Mouse (Mus musculus) MEL-GATA-1-ER (cell line): Measurements from ENCODE around the gene Pnck.

Source experiments
- DNase-seq: peaks from one replicate; pipeline ENCODE4 v3.0.0-alpha.2; 2012; ENCODE audit warnings: low read depth; ENCODE audit errors: extremely low read depth

Gene Pnck

DNA sequence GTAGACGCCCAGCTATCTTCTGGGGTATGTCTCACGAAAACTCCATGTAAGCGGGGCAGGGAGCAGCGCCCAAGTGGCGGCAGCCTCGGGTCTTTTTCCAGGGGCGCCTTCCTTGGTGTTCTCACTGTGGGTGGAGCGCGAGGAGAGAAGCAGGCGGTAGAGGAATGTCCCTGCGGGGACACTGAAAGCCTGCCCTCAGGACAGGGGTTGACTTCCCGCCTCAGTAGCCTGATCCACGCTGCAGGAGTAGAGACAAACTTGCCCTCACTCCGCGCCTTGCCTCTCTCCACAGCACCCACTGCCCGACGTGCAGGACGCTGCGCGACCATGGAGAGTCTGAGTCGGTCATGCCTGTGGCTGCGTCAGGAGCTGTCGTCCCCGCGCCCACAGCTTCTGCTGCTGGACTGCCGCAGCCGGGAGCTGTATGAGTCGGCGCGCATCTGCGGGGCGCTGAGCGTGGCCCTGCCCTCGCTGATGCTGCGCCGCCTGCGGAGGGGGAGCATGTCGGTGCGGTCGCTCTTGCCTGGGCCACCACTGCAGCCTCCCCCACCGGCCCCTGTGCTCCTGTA lies 19.9 kb downstream of the Pnck start:
- no peak for DNase-seq

DNA sequence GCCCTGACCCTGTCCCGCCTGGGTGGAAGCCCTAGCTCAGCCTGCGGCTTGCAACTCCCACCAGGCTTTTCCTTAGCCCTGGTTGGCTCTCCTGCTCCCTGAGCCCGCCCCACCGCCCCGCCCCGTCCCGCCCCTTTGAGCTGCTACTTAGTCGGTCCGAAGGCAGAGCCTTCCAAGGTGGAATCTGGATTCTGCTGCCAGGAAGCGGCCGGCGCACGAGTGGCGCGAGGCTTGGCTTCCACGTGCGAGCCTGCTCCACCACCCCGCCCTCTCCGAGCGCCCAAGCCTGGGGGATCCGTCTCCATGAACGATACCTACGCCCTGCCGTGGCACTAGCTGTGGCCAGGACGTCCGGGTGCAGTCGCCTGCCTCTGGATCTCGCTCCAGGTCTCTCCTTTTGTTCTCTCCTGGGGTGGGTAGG lies 20.7 kb downstream of the Pnck start, which contains the start of gene Dusp9:
TSS of gene Dusp9 (plus strand) at position 165 of the 421 bp plus-strand sequence.
- peak; percentile 53 for DNase-seq

DNA sequence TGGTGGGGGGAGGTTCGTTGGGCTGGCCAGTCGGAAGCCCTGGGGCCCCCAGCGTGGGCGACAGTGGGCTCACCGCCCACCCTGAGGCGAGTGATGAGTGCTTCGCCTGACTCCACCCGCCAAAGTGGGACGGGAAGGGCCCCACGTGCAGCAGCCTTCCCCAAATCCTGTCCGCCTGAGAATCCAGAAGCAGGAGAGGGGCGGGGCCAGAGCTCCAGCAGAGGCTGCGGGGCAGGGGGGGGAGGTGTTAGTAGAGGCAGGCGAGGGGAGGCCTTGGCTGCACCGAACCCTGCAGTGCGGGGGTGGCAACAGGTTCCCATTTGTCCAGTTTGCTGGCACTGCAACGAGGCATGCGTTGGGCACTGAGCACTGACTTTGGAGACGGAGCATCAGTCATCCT lies 22.5 kb downstream of the Pnck start:
- DNase-seq = no peak

DNA sequence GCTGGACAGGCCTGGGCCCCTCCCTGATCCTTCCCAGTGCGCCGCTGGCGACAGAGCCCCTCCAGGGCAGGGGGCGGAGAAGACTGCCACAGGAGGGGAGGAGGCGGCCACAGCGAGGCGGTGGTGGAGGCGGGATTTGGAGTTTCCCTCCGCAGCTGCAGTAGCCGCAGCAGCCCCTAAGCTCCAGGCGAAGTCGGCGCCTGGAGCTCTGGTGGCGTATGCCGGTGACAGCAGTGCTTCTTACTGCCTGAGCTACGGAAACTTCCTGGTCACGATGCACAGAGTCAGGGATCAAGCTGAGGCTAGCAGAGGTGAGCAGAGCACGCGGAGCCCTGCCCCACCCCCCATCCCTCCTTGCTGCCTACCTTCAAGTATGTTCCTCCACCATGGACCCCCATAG lies 24.5 kb downstream of the Pnck start:
- no peak for DNase-seq

DNA sequence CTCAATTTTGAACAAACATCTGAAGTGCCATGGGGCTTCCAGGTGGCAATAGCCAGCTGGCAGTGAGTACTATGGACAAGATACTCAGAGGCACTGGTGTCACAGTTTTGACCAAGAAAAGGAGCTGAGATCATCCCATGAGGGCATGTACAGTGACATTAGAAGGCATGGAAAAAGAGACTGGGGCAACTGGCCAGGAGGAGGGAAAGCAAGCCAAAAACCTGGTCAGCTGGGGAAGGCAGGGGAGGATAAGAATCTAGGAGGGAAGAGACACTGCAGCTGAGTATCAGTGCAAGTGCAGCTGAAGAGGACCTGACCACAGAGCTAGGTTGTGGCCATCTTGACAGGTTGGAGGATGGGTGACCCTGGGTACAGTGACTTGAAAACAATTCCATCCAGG lies 32.9 kb downstream of the Pnck start:
- no peak for DNase-seq

DNA sequence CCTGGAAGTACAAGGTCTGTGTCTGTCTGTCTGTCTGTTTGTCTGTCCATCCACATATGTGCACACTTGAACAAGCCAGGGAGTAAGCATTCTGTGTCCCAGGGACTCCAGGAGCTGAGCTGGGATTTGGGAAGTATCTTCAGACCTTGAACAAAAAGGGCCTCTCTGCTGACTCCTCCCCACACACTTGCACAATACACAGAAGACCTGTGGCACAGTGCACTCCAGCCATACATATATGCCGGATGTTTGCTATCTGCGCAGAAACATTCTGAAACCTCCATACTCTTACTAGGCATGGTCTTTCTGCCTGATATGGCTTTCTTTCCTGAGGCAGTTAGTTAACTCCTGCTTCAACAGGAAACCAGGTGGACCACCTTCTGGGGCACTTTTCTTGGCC lies 40.0 kb downstream of the Pnck start:
- DNase-seq = no peak

DNA sequence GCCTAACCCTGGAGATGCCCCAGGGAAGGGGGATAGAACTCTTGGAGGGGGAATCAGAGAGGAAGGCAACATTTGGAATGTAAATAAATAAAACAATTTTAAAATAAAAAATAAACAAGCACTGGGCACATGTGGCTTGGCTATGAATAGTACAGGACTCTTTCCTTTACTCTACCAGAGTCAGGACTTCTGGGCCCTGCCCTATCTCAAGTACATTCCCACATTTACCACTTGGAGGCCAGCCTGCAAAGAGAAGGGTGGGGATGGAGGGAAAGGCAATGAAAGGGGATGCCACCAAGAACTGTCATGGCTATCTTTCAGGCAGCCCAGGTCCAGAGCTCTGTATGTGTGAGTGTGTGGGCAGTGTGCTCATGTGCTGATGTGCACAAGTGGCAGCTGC lies 40.5 kb downstream of the Pnck start:
- no peak for DNase-seq

DNA sequence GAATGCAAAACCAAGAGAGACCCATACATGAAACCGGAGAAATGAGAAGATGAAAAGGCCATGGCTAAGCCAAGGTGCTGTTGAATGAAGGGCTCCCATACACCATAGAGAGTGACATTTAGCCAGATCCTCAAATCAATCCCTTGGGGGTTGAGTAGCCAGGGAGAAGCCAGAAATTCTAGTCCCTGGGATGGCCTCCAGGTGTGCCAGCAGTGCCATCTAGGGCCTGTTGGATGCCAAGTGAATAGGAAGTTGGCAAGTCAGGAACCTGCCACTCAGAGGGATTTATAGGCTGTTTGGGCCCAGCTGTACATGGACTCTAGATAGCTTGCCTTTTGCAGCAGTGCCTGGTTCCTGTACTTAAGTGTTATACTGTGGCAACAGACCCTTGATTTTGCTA lies 44.0 kb downstream of the Pnck start:
- DNase-seq = no peak

DNA sequence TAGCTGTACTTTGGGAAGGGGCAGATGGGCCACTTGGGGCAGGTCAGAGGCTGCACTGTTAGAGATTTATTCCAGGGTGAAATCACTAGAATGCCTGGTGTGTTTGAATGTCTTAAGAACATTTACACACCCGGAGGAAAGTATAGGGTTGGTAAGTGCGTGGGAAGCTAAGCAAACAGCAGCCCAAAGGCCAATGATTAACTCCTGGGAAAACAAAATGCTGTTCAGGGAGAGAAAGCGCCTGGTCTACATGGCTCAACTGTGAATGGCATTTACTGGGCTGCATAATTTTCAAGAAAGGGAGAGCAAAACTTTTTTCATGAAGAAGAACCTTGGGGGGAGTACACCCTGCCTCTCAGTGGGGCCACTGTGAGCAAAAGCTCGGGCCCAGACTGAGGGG lies 46.3 kb downstream of the Pnck start:
- DNase-seq = no peak
